Mouse (Mus musculus) cerebellum, postnatal 36 days (tissue): Measurements from ENCODE around the gene Mt1.

Source experiments
- DNase-seq, 2 experiments: peaks; one replicate each; pipeline ENCODE4 v3.0.0; 2021 to 2022; ENCODE audit warnings: mixed read lengths in 2 of 2

Gene Mt1

DNA sequence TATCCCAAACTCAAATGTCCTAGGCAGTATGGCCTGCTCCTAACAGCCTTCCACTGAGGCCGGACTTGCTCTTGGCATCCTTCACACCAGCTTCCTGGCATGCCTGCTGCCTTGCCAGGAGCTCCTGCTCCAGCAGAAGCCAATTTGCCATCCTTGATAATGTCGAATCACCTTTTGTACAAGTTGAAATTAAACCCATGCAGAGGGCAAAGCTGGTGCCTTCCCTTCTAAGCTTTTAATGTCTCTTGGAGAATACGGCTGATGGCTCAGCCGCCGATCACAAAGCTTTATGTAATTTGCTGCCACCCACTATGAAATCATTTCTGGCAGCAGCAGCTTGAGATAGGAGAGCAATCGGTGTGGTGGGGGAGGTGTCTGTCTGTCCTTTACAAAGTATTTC lies 30.8 kb downstream of the Mt1 start:
- peak; percentile 44 to 45 for DNase-seq

DNA sequence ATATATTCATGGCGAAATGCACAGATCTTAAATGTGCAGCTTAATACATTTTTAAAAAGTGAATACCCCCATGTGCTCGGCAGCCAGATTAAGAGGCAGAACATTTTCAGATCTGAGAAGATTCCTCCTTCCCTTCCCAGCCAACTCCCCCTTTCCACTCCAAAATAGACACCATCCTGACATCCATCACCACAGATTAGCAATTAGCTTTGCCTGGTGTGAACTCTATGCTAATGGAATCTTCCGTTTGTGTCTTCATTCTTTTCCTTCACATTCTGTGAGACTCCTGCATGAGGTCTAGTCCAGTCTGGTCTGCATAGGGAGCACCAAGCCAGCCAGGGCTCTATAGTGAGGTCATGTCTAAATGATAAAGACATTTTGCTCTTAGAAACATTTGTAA lies 31.3 kb downstream of the Mt1 start:
- DNase-seq, result no peak

DNA sequence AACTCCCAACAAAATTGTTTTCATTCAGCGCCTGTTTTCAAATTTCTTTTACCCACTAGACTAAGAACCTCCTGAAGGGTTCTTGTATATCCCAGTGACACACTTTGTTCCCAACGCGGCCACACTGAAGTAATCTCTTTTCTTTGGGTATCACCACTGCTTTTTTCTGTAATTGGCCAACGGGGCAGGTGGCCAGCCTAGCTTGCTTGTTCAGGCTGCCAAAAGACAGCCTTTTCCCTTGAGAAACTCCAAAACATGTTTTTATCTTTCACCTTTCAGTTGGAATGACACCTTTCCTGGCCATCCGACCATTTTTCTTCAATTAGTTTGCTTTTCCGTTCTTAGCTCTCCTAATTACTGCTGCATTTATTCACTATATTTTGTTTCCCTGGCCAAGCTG lies 34.9 kb downstream of the Mt1 start:
- no peak for DNase-seq

DNA sequence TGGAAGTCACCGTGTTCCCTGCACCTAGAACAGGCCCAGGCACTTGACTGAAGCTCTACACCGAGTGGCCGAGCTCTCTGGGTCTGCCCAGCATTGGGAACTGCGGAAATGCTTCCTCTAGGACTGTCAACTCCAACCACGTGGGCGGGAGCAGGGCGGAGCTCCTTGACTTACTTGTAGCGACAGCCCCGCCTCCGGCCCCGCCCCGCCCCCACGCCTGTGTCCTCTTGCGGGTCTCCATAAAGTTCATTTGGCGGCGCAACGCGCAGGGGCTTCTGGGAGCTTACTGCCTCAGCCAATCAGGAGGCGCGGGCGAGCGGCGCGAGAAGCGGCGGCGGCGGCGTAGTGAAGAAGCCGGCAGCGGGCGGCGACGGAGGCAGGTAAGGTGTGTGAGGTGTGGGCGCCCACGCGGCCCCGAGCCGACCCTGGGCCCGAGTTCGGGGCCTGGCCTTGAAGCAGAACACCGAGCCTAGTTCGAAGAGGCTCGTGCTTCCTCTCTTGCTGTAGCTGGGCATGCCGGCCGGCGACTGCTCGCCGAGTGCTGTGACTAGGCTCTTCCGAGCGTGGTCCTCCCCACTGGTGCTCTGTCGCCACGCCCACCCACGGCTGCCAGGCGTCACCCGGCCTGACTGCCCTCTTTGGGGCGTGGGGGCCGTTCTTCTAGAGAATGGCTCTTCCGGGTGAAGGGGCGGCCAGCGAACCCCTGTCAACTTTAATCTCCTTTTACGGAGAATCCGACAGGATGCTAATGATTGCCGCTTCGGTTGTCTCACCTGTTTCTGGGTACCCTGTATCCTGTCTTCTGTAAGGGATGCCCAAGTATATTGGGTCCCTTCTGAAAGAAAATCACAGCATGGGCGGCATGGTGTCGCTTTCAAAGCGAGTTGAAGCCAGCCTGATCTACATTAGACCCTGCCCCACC lies 35.6 kb downstream of the Mt1 start, which contains the start of gene Nup93:
TSS of gene Nup93 (plus strand) at position 313 of the 922 bp plus-strand sequence.
- DNase-seq, result peak; percentile 98 to 99

DNA sequence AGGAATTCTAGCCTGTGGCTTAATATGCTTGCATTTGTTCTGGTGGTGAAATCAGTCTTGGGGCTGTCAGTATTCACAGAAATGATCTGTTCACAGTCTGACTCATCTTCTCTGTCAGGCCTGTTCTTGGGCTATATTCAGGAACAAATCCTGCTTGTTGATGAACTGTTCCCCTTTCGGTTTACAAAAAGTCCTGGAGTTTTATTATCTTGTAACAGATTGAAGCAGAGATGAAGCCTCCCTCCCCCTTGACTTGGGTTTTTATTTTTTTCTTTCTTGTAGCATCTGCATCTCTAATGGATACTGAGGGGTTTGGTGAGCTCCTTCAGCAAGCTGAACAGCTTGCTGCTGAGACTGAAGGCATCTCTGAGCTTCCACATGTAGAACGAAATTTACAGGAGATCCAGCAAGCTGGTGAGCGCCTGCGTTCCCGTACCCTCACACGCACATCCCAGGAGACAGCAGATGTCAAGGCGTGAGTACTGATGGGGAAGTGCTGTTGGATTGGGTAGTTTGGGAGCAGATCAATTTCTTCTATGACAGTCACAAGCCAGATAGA lies 48.6 kb downstream of the Mt1 start:
- no peak for DNase-seq
